Mouse (Mus musculus) brain, embryonic 14.5 days (tissue): ENCODE results near the gene Vps8. TPM values are rescaled to one million over a fixed set of nuclear protein-coding genes. Genes with fewer than 3 reads are reported as not detected.

Experiments used
- DNase-seq: peaks from one replicate; pipeline ENCODE4 v3.0.0-alpha.2; 2011; ENCODE audit warnings: low read depth
- CTCF ChIP-seq: fragments of 200-500 bp; IDR thresholded peaks from 2 replicates; pipeline ENCODE4 v1.5.1; 2012; ENCODE audit warnings: inconsistent platforms, mild to moderate bottlenecking, moderate library complexity, borderline replicate concordance; ENCODE audit not compliant: insufficient read depth, insufficient read length; ENCODE audit errors: extremely low read depth
- POLR2A ChIP-seq: fragments of 200-500 bp; IDR thresholded peaks from 2 replicates; pipeline ENCODE4 v1.6.1; 2012; ENCODE audit warnings: mild to moderate bottlenecking, inconsistent platforms, borderline replicate concordance; ENCODE audit not compliant: poor library complexity, insufficient read depth, insufficient read length, severe bottlenecking; ENCODE audit errors: extremely low read depth
- polyA plus RNA-seq: library from polyadenylated mRNA; depleted of rRNA; stranded (reverse); fragments of >200 nt; gene quantifications from 2 replicates; pipeline ENCODE4 v1.2.3, GENCODE M21; 2012

Gene Vps8
- polyA plus RNA-seq, 1 experiment = 30.4 TPM

GRCm38 (mm10) chr16:21405224-21405969 is 17.5 kb upstream of the Vps8 start:
- DNase-seq = no peak
- no peak for TF ChIP-seq POLR2A
- TF ChIP-seq CTCF = no peak

GRCm38 (mm10) chr16:21406136-21406535 is 16.8 kb upstream of the Vps8 start:
- TF ChIP-seq POLR2A (no peak), CTCF (no peak)
- no peak for DNase-seq

DNA sequence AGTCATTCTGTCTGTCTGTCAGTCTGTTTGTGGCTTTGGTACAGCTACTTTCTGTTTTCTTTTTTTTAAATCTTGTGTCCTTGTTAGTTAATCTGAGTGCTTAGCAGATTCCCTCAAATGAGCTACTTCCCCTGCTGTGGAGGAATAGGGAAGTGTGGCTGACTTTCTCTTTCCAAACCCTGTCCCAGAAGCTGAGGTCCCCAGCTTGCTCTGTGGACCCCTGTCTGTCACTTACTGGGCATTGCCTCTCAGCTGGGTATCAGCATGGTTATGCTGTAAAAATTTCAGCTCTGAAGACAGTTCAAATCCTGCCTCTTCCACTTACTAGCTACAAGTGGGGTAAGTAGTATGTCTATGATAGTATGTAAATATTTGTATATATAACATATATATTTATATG is 11.1 kb upstream of the Vps8 start:
- no peak for DNase-seq
- no peak for TF ChIP-seq POLR2A
- no peak for TF ChIP-seq CTCF

GRCm38 (mm10) chr16:21412593-21413047 is 10.3 kb upstream of the Vps8 start:
- DNase-seq = peak; percentile 93
- TF ChIP-seq CTCF (peak; percentile 98), POLR2A (no peak)

GRCm38 (mm10) chr16:21413819-21414218 is 9.1 kb upstream of the Vps8 start:
- TF ChIP-seq CTCF (no peak), POLR2A (no peak)
- DNase-seq = no peak

DNA sequence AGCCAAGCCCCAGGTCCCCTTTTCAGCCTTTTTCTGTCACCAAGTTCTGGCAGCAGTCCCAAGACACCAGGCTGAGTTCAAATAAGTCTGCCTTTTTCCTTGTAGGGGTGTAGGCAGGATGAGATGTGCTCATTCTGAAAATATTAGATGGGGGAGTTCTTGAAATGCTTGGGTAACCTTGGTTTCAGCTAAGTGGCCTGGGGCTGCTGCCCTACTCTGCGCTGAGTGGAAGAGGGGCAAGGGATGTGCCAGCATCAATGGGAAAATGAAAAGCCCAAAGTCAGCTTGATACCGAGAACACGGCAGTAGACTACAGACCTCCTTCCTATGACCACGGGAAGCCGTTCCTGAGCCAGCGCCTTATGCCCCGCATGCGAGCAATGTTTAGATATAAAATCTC is 7.8 kb upstream of the Vps8 start:
- TF ChIP-seq POLR2A (no peak), CTCF (no peak)
- DNase-seq = no peak

DNA sequence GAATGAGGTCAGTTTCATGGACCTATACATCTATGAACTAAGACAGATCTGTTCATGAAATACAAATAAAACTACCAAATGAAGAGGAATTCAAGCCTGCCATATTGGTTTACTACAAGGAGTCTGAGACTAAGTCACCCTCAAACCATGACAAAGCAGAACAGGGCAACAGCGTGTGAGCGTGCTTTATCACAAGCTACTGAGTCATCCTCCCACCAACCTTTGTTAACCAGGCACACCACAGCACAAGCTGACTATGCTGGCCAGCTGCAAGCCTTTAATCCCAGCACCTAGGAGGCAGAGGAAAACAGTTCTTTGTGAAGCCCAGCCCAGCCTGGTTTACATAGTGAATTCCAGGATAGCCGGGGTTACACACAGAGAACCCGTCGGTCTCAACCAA is 4.9 kb upstream of the Vps8 start:
- DNase-seq = no peak

DNA sequence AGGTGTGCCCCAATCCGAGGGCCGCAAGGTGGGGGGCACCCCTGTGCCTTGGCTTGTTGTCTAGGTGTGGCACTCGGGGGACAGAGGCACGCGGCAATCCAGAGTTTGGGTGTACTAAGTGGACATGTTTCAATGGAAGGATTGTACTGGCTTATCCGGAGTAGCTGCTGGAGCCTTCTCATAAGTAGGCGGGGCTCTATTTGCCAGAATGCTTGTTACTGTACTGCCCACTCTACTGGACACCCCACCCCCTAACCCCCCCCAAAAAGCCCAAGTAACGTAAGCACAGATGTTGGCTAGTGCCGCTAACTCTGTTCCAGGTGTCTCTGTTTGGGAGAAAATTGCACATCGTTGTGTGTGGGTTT is 610 bp downstream of the Vps8 start:
- TF ChIP-seq POLR2A (no peak), CTCF (no peak)
- peak; percentile 44 for DNase-seq

More for the DNA sequence above, 4.9 kb upstream of the Vps8 start:
- TF ChIP-seq POLR2A (no peak), CTCF (no peak)

DNA sequence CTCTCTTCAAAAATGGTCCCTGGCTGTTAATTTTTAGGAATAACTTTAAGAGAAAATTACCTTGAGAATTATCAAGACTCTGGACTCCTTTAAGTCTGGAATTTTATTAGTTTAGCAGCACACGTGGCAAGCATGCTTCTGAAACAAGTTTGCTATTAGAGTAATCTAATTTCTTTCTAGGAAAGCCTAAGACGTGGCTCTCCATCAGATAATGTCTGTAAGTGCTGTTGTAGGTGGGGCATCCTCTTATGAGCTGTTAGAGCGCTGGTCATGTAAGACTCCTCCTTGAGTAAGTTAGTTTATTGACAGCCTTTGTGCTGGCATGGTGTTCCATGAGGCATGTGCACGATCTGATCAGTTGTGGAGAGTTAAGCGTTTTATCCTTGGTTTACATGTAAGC is 5.2 kb downstream of the Vps8 start:
- no peak for DNase-seq
- TF ChIP-seq POLR2A (no peak), CTCF (no peak)

DNA sequence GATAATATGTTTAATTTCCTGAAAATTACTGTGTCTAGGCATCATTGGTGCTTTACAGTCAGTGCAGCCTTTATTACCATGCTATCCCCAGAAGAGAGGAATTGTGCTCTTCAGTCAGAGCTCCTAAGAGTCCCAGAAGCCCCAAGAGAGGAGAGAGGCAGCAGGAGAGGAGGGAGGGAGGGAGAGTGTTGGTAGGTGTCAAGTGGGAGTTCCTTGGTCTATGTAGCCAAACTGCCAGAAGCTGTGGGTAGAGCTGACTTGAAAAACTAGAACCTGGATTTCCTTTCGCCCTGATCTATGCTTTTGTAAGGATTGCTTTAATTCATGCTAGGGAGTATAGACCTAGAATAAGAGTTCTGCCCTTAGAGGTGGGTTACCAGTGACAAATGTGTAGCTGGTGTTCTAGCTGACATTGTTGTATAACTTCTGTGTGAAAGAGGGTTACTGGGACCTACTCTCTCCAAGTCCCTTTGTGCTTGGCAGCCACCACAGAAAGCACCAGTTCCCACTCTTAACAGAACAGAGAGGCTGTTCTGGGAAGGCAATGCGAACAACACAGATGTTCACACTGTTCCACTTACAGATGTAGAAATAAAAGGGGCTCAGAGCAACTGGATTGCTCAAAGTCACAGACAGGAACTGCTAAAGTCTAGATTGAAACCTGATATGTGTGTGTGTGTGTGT is 7.6 kb downstream of the Vps8 start:
- no peak for DNase-seq
- TF ChIP-seq POLR2A = no peak
- no peak for TF ChIP-seq CTCF

GRCm38 (mm10) chr16:21431614-21432013 is 8.7 kb downstream of the Vps8 start:
- no peak for DNase-seq
- TF ChIP-seq POLR2A (no peak), CTCF (no peak)

GRCm38 (mm10) chr16:21433543-21433942 is 10.6 kb downstream of the Vps8 start:
- TF ChIP-seq POLR2A = no peak
- TF ChIP-seq CTCF = peak; percentile 28; the same call in 1 of the 2 replicates
- DNase-seq = peak; percentile 22
